Mouse (Mus musculus) B cell, adult 62 days (primary cell): ENCODE measurements around the gene 4933405L10Rik. TPM values are rescaled to one million over a fixed set of nuclear protein-coding genes. Genes with fewer than 3 reads are reported as not detected.

Experiments
- total RNA-seq: library from RNA; stranded (reverse); gene quantifications from 4 replicates; pipeline ENCODE4 v1.2.4, GENCODE M21; 2023

Gene 4933405L10Rik
- not detected in 4 replicates for total RNA-seq

DNA sequence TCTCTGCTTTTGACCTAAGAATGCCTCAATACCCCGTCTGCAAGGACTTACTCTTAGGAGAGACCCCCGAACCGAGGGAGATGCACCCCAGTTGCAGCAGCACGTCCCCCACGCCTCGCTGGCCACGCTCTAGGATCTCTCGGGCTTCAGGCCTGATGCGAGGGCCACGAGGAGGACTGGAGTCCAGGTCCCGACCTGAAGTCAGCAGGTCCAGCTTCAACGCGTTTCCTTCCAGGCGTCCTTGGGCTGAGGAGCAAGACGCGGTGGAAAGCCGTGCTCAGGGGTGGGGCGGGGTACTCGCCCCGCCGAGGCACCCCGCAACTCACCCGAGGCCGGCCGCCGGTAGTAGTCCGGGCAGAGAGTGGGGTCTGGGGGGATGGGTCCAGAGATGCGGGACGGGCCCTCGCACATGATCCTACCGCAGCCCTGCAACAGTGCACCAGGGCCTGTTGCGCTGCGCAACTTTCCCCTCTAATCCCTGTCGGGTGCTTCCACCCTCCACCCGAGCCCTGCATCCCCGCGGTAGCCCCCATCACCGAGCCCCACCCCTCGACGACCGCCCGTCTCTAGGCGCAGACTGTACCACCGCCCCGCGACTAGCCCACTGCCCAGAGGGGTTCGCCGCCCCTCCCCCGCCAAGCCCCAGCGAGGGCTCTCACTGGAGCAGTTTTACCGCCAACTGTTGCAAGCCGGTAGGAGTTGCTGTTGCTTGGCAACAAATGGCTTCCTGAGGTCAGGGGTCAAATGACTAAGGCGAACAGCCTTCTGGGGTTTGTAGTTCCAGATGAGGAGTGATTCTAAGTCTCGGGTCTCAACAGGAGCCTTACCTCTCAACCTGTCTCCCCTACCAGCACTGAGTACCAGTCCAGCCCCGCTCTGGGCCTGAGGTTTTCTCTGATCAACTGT lies at the start of gene 4933405L10Rik, which contains the start of gene Enkd1:
4933405L10Rik (plus strand) TSS at position 158 of the 906 bp plus-strand sequence.
Enkd1 (minus strand) TSS at position 713 of the 906 bp plus-strand sequence.

DNA sequence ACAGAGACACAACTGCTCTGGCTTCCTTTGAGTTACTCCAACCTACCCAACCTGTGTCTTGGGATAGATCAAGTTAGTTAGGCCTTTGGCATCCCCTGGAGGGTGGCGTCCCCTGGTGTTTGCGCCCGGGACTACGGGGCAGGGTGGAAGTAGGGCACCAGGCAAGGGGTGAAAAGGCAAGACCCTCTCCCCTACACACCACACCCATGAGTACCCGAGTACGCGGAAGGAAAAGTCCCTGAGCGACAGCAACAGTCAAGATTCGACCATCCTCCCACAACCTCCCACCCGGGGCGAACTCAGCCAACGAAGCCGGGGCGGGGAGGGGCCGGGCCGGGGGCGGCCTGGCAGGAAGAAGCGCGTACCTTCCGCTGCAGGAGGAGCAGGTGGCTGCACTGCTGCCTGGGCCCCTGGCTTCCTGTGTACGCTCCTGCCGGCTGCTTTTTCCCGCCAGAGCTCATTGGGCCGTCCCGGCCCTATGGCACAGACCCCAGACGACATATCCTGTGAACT lies 21.6 kb upstream of the 4933405L10Rik start, which contains the start of gene Carmil2:
Carmil2 (plus strand) TSS at position 479 of the 513 bp plus-strand sequence.

DNA sequence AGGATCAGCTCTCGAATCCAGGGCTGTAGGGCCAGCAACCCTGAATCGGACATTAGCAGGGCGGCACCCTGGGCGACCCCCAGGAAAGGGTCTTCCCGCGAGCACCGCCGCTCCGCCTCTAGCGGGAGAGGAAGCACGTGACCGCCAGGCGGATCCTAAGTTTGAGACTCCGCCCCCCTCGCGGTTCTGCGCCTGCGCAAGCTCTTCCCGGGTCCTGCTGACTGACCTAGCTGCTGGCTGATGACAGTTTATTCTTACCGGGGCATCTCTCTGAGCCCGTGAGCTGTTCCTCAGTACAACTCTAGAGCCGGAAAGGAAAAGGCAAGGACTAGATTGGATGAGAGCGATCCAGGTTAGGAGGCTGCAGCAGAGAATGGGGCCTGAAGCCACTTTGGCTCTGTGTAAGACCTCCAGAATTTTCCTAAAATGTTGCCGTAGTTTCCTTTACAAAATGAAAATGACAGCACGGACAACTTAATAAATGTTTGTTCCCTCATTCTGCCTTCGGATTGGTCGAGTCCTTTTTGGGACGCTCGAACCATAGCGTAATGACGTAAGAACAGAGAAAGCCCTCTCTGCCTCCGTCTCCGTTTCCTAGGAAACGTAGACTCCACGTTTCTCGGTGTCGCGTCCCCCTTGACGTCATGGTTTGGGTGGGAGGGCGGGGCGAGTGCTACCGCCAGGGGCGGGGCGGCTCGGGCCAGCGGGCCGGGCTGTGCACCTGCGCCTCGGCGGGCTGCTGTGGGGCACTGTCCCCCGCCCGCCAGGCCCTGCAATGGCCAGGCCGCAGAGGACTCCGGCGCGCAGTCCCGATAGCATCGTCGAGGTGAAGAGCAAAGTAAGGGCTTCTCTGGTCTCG lies 6.3 kb upstream of the 4933405L10Rik start, which contains the start of the genes Acd and Pard6a:
Acd (minus strand) TSS at position 137 of the 859 bp plus-strand sequence.
Pard6a (plus strand) TSS at position 183 of the 859 bp plus-strand sequence.

DNA sequence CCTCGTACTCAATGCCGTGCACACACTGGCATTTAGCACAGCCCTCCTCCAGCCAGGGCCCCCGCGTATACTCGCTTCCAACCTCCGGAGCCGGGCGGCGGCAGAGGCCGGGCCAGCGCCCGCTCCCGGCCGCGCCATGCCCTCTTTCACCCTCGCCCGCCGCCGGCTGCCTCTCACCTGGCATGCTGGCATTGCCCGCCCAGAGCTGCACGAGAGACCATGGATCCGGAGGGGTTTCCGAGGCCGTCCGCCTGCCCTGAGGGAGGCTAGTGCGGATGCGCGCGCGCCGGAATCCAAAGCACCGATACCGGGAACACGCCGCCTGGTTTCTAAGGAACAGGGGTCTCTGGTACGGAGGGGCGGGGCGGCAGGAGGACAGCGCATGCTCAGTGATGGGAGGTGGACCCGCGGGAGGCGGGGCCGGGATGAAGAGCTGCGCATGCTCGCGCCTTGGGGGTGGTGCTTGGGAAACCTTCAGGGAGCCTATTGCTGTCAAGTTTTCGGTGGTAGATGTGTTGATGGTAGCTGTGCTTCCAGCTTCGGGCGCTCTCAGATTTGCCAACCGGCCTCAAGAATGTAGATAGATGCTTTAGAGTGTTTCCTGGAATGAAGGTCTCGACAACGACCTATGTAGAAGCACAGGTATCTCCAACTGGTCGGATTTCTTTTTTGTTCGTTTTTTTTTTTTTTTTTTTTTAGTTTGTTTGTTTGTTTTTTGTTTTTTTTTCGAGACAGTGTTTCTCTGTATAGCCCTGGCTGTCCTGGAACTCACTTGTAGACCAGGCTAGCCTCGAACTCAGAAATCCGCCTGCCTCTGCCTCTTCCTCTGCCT lies 51.0 kb downstream of the 4933405L10Rik start, which contains the start of gene Gfod2:
Gfod2 (minus strand) TSS at position 388 of the 832 bp plus-strand sequence.

Other genes with a start within 250 kb of the 4933405L10Rik start
- gene Tppp3, start 236.1 kb upstream of the 4933405L10Rik start, total RNA-seq: 0.48 to 1.0 TPM (median 0.79 TPM) in 3 of 4 replicates, not detected in the other
- gene Zdhhc1, start 210.8 kb upstream of the 4933405L10Rik start, total RNA-seq: 2.7 to 5.8 TPM (median 3.9 TPM) in 4 replicates
- gene Hsd11b2, start 188.9 kb upstream of the 4933405L10Rik start, total RNA-seq: 0.32 TPM in 1 of 4 replicates, not detected in the others
- gene Atp6v0d1, start 141.6 kb upstream of the 4933405L10Rik start, total RNA-seq: 111 to 118 TPM (median 113 TPM) in 4 replicates
- gene Ripor1, start 102.4 kb upstream of the 4933405L10Rik start, total RNA-seq: 26.0 to 30.1 TPM (median 27.9 TPM) in 4 replicates
- gene Ctcf, start 71.1 kb upstream of the 4933405L10Rik start, total RNA-seq: 184 to 204 TPM (median 191 TPM) in 4 replicates
- gene Agrp, start 70.3 kb upstream of the 4933405L10Rik start, total RNA-seq: not detected in 4 replicates
- gene Carmil2, start 21.4 kb upstream of the 4933405L10Rik start, total RNA-seq: 141 to 151 TPM (median 147 TPM) in 4 replicates
- gene Acd, start 6.6 kb upstream of the 4933405L10Rik start, total RNA-seq: 96.4 to 110 TPM (median 104 TPM) in 4 replicates
- 14.0 to 21.8 TPM (median 19.9 TPM) in 4 replicates for gene Pard6a, start 6.5 kb upstream of the 4933405L10Rik start, total RNA-seq
- gene Enkd1, start 555 bp downstream of the 4933405L10Rik start, total RNA-seq: 2.0 to 3.9 TPM (median 3.7 TPM) in 4 replicates
- gene Gfod2, start 51.0 kb downstream of the 4933405L10Rik start, total RNA-seq: 0.94 to 2.8 TPM (median 1.7 TPM) in 4 replicates
- 34.7 to 39.4 TPM (median 37.0 TPM) in 4 replicates for gene Ranbp10, start 119.7 kb downstream of the 4933405L10Rik start, total RNA-seq
- 0.75 to 0.91 TPM (median 0.83 TPM) in 4 replicates for gene Tsnaxip1, start 120.1 kb downstream of the 4933405L10Rik start, total RNA-seq
- gene Cenpt, start 145.6 kb downstream of the 4933405L10Rik start, total RNA-seq: 14.4 to 20.3 TPM (median 16.1 TPM) in 4 replicates
- gene Thap11, start 147.5 kb downstream of the 4933405L10Rik start, total RNA-seq: 12.8 to 17.1 TPM (median 14.2 TPM) in 4 replicates
- 18.1 to 38.7 TPM (median 36.1 TPM) in 4 replicates for gene Nutf2, start 152.9 kb downstream of the 4933405L10Rik start, total RNA-seq
- 80.5 to 84.4 TPM (median 81.9 TPM) in 4 replicates for gene Edc4, start 173.2 kb downstream of the 4933405L10Rik start, total RNA-seq
- 1.1 to 3.8 TPM (median 1.4 TPM) in 4 replicates for gene Nrn1l, start 185.9 kb downstream of the 4933405L10Rik start, total RNA-seq
- 23.0 to 24.7 TPM (median 23.5 TPM) in 4 replicates for gene Pskh1, start 192.8 kb downstream of the 4933405L10Rik start, total RNA-seq
- 1.5 to 3.5 TPM (median 1.8 TPM) in 4 replicates for gene Ctrl, start 226.2 kb downstream of the 4933405L10Rik start, total RNA-seq
- 122 to 142 TPM (median 126 TPM) in 4 replicates for gene Psmb10, start 230.8 kb downstream of the 4933405L10Rik start, total RNA-seq
- gene Lcat, start 235.7 kb downstream of the 4933405L10Rik start, total RNA-seq: 0.97 TPM in 1 of 4 replicates, not detected in the others